Mouse (Mus musculus): ENCODE data around the gene Fscn1. TPM values are rescaled to one million over a fixed set of nuclear protein-coding genes. Genes with fewer than 3 reads are reported as not detected.

Fscn1 gene
- 175 and 205 TPM in 2 replicates for polyA plus RNA-seq (2015; fragmentation: Nextera tagmentation; extraction: Ambion mirVana)

- H3K4me3 ChIP-seq (replicated peaks; ENCODE audit: low read depth, low read length), result peak within 1 kb of the TSS; percentile 76
- ATAC-seq (replicated peaks; ENCODE audit: low FRiP score, low read depth) (peak; percentile 42), DNase-seq (ENCODE audit: low spot score) (peak; percentile 95)
- H3K27ac ChIP-seq, result peak within 1 kb of the TSS; percentile 95
- no peaks in the 10 kb centered on the region for H3K36me3 ChIP-seq (ENCODE audit: insufficient read depth, low read length)
- H3K4me1 ChIP-seq (replicated peaks; ENCODE audit: insufficient read depth, low read length), result peaks cover 18% of the 10 kb centered on the region
- no peaks in the 10 kb centered on the region for H3K9me3 ChIP-seq (replicated peaks; ENCODE audit: low read length)
- peak within 1 kb of the TSS; percentile 86 for H3K9ac ChIP-seq (ENCODE audit: low read depth, low read length)
- peak within 1 kb of the TSS; percentile 82 for H3K4me2 ChIP-seq (ENCODE audit: low read length)
- H3K27me3 ChIP-seq (ENCODE audit: insufficient read depth, low read length), result no peaks in the 10 kb centered on the region
- peak; percentile 44 for TF ChIP-seq CTCF (IDR thresholded peaks at IDR 0.05; ENCODE audit: low read depth)
- WGBS, result 10% methylated on average over 44 of the region's 44 CpGs
Observed at GRCm38 (mm10) chr5:142959576-142960556, at the start of gene Fscn1. TSS of gene Fscn1 (plus strand) at chr5:142960343.

GRCm38 (mm10) chr5:142911629-142912028 lies 48.5 kb upstream of the Fscn1 start:
- Histone ChIP-seq H3K36me3 (ENCODE audit: insufficient read depth, low read length) (no peaks in the 10 kb centered on the region), H3K9ac (ENCODE audit: low read depth, low read length) (no peak overlapping the region), H3K4me2 (ENCODE audit: low read length) (no peak overlapping the region), H3K9me3 (replicated peaks; ENCODE audit: low read length) (no peaks in the 10 kb centered on the region), H3K4me3 (replicated peaks; ENCODE audit: low read depth, low read length) (no peak overlapping the region), H3K4me1 (replicated peaks; ENCODE audit: insufficient read depth, low read length) (peaks cover 35% of the 10 kb centered on the region), H3K27me3 (ENCODE audit: insufficient read depth, low read length) (no peaks in the 10 kb centered on the region), H3K27ac (no peak overlapping the region)
- no peak for DNase-seq (ENCODE audit: low spot score)
- no peak for TF ChIP-seq CTCF (IDR thresholded peaks at IDR 0.05; ENCODE audit: low read depth)
- no peak for ATAC-seq (replicated peaks; ENCODE audit: low FRiP score, low read depth)
- 82% methylated on average over 2 of the region's 2 CpGs for WGBS

GRCm38 (mm10) chr5:142912320-142912719 lies 47.8 kb upstream of the Fscn1 start:
- no peaks in the 10 kb centered on the region for H3K27me3 ChIP-seq (ENCODE audit: insufficient read depth, low read length)
- WGBS, result 93% methylated on average over 3 of the region's 3 CpGs
- DNase-seq (ENCODE audit: low spot score), result no peak
- TF ChIP-seq CTCF (IDR thresholded peaks at IDR 0.05; ENCODE audit: low read depth), result no peak
- H3K4me3 ChIP-seq (replicated peaks; ENCODE audit: low read depth, low read length), result no peak overlapping the region
- H3K4me2 ChIP-seq (ENCODE audit: low read length), result no peak overlapping the region
- H3K27ac ChIP-seq, result no peak overlapping the region
- no peak overlapping the region for H3K9ac ChIP-seq (ENCODE audit: low read depth, low read length)
- H3K4me1 ChIP-seq (replicated peaks; ENCODE audit: insufficient read depth, low read length), result peaks cover 30% of the 10 kb centered on the region
- H3K9me3 ChIP-seq (replicated peaks; ENCODE audit: low read length), result no peaks in the 10 kb centered on the region
- ATAC-seq (replicated peaks; ENCODE audit: low FRiP score, low read depth), result no peak
- no peaks in the 10 kb centered on the region for H3K36me3 ChIP-seq (ENCODE audit: insufficient read depth, low read length)

- no peak for TF ChIP-seq CTCF (IDR thresholded peaks at IDR 0.05; ENCODE audit: low read depth)
Observed at GRCm38 (mm10) chr5:142912739-142913138, 47.4 kb upstream of the Fscn1 start.

GRCm38 (mm10) chr5:142915231-142915630 lies 44.9 kb upstream of the Fscn1 start:
- no peaks in the 10 kb centered on the region for H3K36me3 ChIP-seq (ENCODE audit: insufficient read depth, low read length)
- no peak overlapping the region for H3K27ac ChIP-seq
- H3K9ac ChIP-seq (ENCODE audit: low read depth, low read length), result no peak overlapping the region
- no peak overlapping the region for H3K4me2 ChIP-seq (ENCODE audit: low read length)
- H3K4me3 ChIP-seq (replicated peaks; ENCODE audit: low read depth, low read length), result no peak overlapping the region
- TF ChIP-seq CTCF (IDR thresholded peaks at IDR 0.05; ENCODE audit: low read depth), result no peak
- no peak for ATAC-seq (replicated peaks; ENCODE audit: low FRiP score, low read depth)
- H3K4me1 ChIP-seq (replicated peaks; ENCODE audit: insufficient read depth, low read length), result 0 out of 2 replicates have a peak, but pooled peaks cover 2% of the 10 kb centered on the region
- 80% methylated on average over 11 of the region's 11 CpGs for WGBS
- no peak for DNase-seq (ENCODE audit: low spot score)
- no peaks in the 10 kb centered on the region for H3K27me3 ChIP-seq (ENCODE audit: insufficient read depth, low read length)
- no peaks in the 10 kb centered on the region for H3K9me3 ChIP-seq (replicated peaks; ENCODE audit: low read length)

More at GRCm38 (mm10) chr5:142912739-142913138, 47.4 kb upstream of the Fscn1 start:
- WGBS, result 72% methylated on average over 4 of the region's 4 CpGs
- Histone ChIP-seq H3K36me3 (ENCODE audit: insufficient read depth, low read length) (no peaks in the 10 kb centered on the region), H3K4me1 (replicated peaks; ENCODE audit: insufficient read depth, low read length) (peaks cover 26% of the 10 kb centered on the region), H3K4me3 (replicated peaks; ENCODE audit: low read depth, low read length) (no peak overlapping the region), H3K27me3 (ENCODE audit: insufficient read depth, low read length) (no peaks in the 10 kb centered on the region), H3K9me3 (replicated peaks; ENCODE audit: low read length) (no peaks in the 10 kb centered on the region), H3K4me2 (ENCODE audit: low read length) (no peak overlapping the region), H3K9ac (ENCODE audit: low read depth, low read length) (no peak overlapping the region), H3K27ac (no peak overlapping the region)
- no peak for DNase-seq (ENCODE audit: low spot score)
- ATAC-seq (replicated peaks; ENCODE audit: low FRiP score, low read depth), result no peak

- H3K4me2 ChIP-seq (ENCODE audit: low read length), result no peak overlapping the region
- peaks cover 5% of the 10 kb centered on the region; the same call in 1 of the 2 replicates for H3K4me1 ChIP-seq (replicated peaks; ENCODE audit: insufficient read depth, low read length)
- 70% methylated on average over 7 of the region's 7 CpGs for WGBS
- no peak overlapping the region for H3K27ac ChIP-seq
- no peaks in the 10 kb centered on the region for H3K9me3 ChIP-seq (replicated peaks; ENCODE audit: low read length)
- H3K36me3 ChIP-seq (ENCODE audit: insufficient read depth, low read length), result no peaks in the 10 kb centered on the region
- no peak for ATAC-seq (replicated peaks; ENCODE audit: low FRiP score, low read depth)
- no peaks in the 10 kb centered on the region for H3K27me3 ChIP-seq (ENCODE audit: insufficient read depth, low read length)
- no peak for DNase-seq (ENCODE audit: low spot score)
- no peak overlapping the region for H3K9ac ChIP-seq (ENCODE audit: low read depth, low read length)
- TF ChIP-seq CTCF (IDR thresholded peaks at IDR 0.05; ENCODE audit: low read depth), result no peak
- H3K4me3 ChIP-seq (replicated peaks; ENCODE audit: low read depth, low read length), result no peak overlapping the region
Observed at GRCm38 (mm10) chr5:142916593-142916992, 43.5 kb upstream of the Fscn1 start.

Data from kidney, postnatal 0 days (tissue).